Mouse (Mus musculus): ENCODE results near the gene Igfbp1. TPM values are rescaled to one million over a fixed set of nuclear protein-coding genes. Genes with fewer than 3 reads are reported as not detected.
A peak's percentile ranks its signal among the peaks of the same experiment; 100 is the strongest.

The Igfbp1 gene
- polyA plus RNA-seq, 1 experiment from 2014 or later: 1,767 TPM

DNA sequence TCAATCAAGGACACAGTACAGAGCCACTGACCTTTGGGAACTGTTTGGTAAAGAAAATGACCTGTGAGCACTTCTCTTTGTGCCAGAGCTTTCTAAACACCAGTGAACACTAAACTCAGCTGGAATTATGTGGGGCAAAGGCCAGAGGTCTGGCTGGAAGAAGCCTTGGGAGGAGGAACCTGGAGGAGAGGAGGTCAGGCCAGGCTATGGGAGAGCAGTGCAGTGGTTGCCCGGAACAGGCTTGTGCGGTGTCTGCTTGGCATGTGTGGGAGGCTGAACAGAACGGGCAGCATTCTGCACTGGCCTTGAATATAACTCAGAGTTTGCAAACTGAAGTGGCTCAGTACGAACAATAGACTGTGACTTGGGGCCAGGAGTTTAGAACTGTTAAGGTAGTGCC is 32.4 kb downstream of the Igfbp1 start:
- no peaks in the 10 kb centered on the region for H3K9me3 ChIP-seq (ENCODE audit: low read length)
- no peak overlapping the region for H3K27ac ChIP-seq (ENCODE audit: low read depth)
- H3K36me3 ChIP-seq (replicated peaks; ENCODE audit: insufficient read depth, low read length): no peaks in the 10 kb centered on the region
- no peak for TF ChIP-seq CTCF (IDR thresholded peaks at IDR 0.05; ENCODE audit: low read depth)
- DNase-seq (no peak), ATAC-seq (no peak)
- 66% methylated on average over 4 of the region's 4 CpGs for WGBS (ENCODE audit: insufficient replicate concordance)
- no peak overlapping the region for H3K4me3 ChIP-seq (ENCODE audit: low read depth, low read length)
- H3K4me1 ChIP-seq (ENCODE audit: insufficient read depth): no peaks in the 10 kb centered on the region
- H3K4me2 ChIP-seq (ENCODE audit: low read depth, low read length): no peak overlapping the region
- H3K27me3 ChIP-seq (ENCODE audit: insufficient read depth, low read length): no peaks in the 10 kb centered on the region
- H3K9ac ChIP-seq (replicated peaks): no peak overlapping the region

GRCm38 (mm10) chr11:7231958-7232357 is 34.4 kb downstream of the Igfbp1 start:
- H3K4me1 ChIP-seq (ENCODE audit: insufficient read depth): no peaks in the 10 kb centered on the region
- H3K9me3 ChIP-seq (ENCODE audit: low read length): no peaks in the 10 kb centered on the region
- H3K9ac ChIP-seq (replicated peaks): no peak overlapping the region
- no peak overlapping the region for H3K4me2 ChIP-seq (ENCODE audit: low read depth, low read length)
- no peak overlapping the region for H3K4me3 ChIP-seq (ENCODE audit: low read depth, low read length)
- no peaks in the 10 kb centered on the region for H3K36me3 ChIP-seq (replicated peaks; ENCODE audit: insufficient read depth, low read length)
- no peak overlapping the region for H3K27ac ChIP-seq (ENCODE audit: low read depth)
- WGBS (ENCODE audit: insufficient replicate concordance): 65% methylated on average over 4 of the region's 4 CpGs
- H3K27me3 ChIP-seq (ENCODE audit: insufficient read depth, low read length): no peaks in the 10 kb centered on the region
- ATAC-seq (no peak), DNase-seq (no peak)
- TF ChIP-seq CTCF (IDR thresholded peaks at IDR 0.05; ENCODE audit: low read depth): no peak
- no peak for TF ChIP-seq EP300 (IDR thresholded peaks at IDR 0.05; ENCODE audit: low read depth)

DNA sequence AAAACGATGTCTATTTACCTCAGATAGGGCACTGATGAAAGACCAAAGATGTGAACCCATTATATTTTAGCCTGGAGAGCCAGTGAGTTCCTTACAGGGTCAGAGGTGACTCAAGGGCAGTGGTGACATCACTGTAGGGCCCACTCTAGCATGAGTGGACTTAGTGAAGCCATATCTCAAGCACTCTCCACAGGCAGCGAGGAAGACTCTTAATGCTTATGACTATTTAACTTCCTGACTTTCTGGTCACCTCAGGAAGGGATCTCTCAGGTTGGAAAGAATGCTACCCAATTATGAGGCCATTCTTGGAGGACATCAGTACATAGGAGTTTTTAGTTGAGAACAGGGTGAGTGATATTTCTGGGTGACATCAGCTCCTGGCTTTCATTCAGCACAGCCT is 35.8 kb downstream of the Igfbp1 start:
- H3K4me3 ChIP-seq (ENCODE audit: low read depth, low read length): no peak overlapping the region
- H3K27me3 ChIP-seq (ENCODE audit: insufficient read depth, low read length): no peaks in the 10 kb centered on the region
- no peaks in the 10 kb centered on the region for H3K4me1 ChIP-seq (ENCODE audit: insufficient read depth)
- DNase-seq: no peak
- TF ChIP-seq EP300 (IDR thresholded peaks at IDR 0.05; ENCODE audit: low read depth) (no peak), CTCF (IDR thresholded peaks at IDR 0.05; ENCODE audit: low read depth) (no peak)
- no peak for ATAC-seq
- H3K27ac ChIP-seq (ENCODE audit: low read depth): no peak overlapping the region
- WGBS (ENCODE audit: insufficient replicate concordance): 67% methylated on average over 2 of the region's 2 CpGs
- H3K36me3 ChIP-seq (replicated peaks; ENCODE audit: insufficient read depth, low read length): no peaks in the 10 kb centered on the region
- no peaks in the 10 kb centered on the region for H3K9me3 ChIP-seq (ENCODE audit: low read length)
- H3K9ac ChIP-seq (replicated peaks): no peak overlapping the region
- no peak overlapping the region for H3K4me2 ChIP-seq (ENCODE audit: low read depth, low read length)

- Histone ChIP-seq H3K4me3 (ENCODE audit: low read depth, low read length) (no peak overlapping the region), H3K27me3 (ENCODE audit: insufficient read depth, low read length) (no peaks in the 10 kb centered on the region), H3K9me3 (ENCODE audit: low read length) (no peaks in the 10 kb centered on the region), H3K27ac (ENCODE audit: low read depth) (no peak overlapping the region), H3K9ac (replicated peaks) (no peak overlapping the region), H3K4me1 (ENCODE audit: insufficient read depth) (no peaks in the 10 kb centered on the region), H3K4me2 (ENCODE audit: low read depth, low read length) (no peak overlapping the region), H3K36me3 (replicated peaks; ENCODE audit: insufficient read depth, low read length) (no peaks in the 10 kb centered on the region)
- no peak for TF ChIP-seq CTCF (IDR thresholded peaks at IDR 0.05; ENCODE audit: low read depth)
- no peak for TF ChIP-seq EP300 (IDR thresholded peaks at IDR 0.05; ENCODE audit: low read depth)
- 33% methylated on average over 1 of the region's 1 CpGs for WGBS (ENCODE audit: insufficient replicate concordance)
- no peak for DNase-seq
- ATAC-seq: no peak
Observed at GRCm38 (mm10) chr11:7234436-7234835, 36.9 kb downstream of the Igfbp1 start.

GRCm38 (mm10) chr11:7234981-7235609 is 37.5 kb downstream of the Igfbp1 start:
- peak; percentile 64 for ATAC-seq
- WGBS (ENCODE audit: insufficient replicate concordance): 53% methylated on average over 3 of the region's 3 CpGs

DNA sequence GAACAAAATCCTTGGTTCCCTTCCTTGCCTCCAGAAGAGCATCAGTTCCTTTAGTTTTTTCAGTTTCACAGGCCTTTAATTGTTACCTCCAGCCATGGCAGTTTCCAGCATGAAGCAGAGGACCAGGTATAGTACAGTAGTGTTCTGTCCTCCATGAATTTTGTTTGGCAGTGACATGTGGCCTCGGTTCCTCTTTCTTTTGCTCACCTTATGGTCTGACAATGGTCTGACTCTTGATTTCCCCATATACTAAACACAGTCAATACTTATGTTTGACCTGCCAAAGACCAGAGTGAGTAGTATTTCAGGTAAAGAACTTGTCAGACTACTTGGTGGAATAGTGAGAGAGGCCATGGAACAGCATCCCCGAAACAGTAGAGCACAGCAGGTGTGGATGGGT is 39.2 kb downstream of the Igfbp1 start:
- WGBS (ENCODE audit: insufficient replicate concordance): 66% methylated on average over 2 of the region's 2 CpGs
- ATAC-seq: no peak

More at GRCm38 (mm10) chr11:7234981-7235609, 37.5 kb downstream of the Igfbp1 start:
- H3K4me3 ChIP-seq (ENCODE audit: low read depth, low read length): no peak overlapping the region
- H3K27ac ChIP-seq (ENCODE audit: low read depth): no peak overlapping the region
- no peaks in the 10 kb centered on the region for H3K9me3 ChIP-seq (ENCODE audit: low read length)
- DNase-seq: no peak
- no peak overlapping the region for H3K4me2 ChIP-seq (ENCODE audit: low read depth, low read length)
- TF ChIP-seq EP300 (IDR thresholded peaks at IDR 0.05; ENCODE audit: low read depth): no peak
- TF ChIP-seq CTCF (IDR thresholded peaks at IDR 0.05; ENCODE audit: low read depth): no peak
- no peaks in the 10 kb centered on the region for H3K36me3 ChIP-seq (replicated peaks; ENCODE audit: insufficient read depth, low read length)
- no peaks in the 10 kb centered on the region for H3K27me3 ChIP-seq (ENCODE audit: insufficient read depth, low read length)
- H3K9ac ChIP-seq (replicated peaks): no peak overlapping the region
- no peaks in the 10 kb centered on the region for H3K4me1 ChIP-seq (ENCODE audit: insufficient read depth)

More for the DNA sequence above, 39.2 kb downstream of the Igfbp1 start:
- TF ChIP-seq CTCF (IDR thresholded peaks at IDR 0.05; ENCODE audit: low read depth) (no peak), EP300 (IDR thresholded peaks at IDR 0.05; ENCODE audit: low read depth) (no peak)
- Histone ChIP-seq H3K4me2 (ENCODE audit: low read depth, low read length) (no peak overlapping the region), H3K9ac (replicated peaks) (no peak overlapping the region), H3K36me3 (replicated peaks; ENCODE audit: insufficient read depth, low read length) (no peaks in the 10 kb centered on the region), H3K4me3 (ENCODE audit: low read depth, low read length) (no peak overlapping the region), H3K27me3 (ENCODE audit: insufficient read depth, low read length) (no peaks in the 10 kb centered on the region), H3K9me3 (ENCODE audit: low read length) (no peaks in the 10 kb centered on the region), H3K27ac (ENCODE audit: low read depth) (no peak overlapping the region), H3K4me1 (ENCODE audit: insufficient read depth) (no peaks in the 10 kb centered on the region)
- DNase-seq: no peak

Data from liver, postnatal 0 days (tissue).